Mouse (Mus musculus): ENCODE results near the gene Alkbh3. TPM values are rescaled to one million over a fixed set of nuclear protein-coding genes. Genes with fewer than 3 reads are reported as not detected.

Alkbh3 gene
- total RNA-seq, 1 experiment: 41.5 TPM

DNA sequence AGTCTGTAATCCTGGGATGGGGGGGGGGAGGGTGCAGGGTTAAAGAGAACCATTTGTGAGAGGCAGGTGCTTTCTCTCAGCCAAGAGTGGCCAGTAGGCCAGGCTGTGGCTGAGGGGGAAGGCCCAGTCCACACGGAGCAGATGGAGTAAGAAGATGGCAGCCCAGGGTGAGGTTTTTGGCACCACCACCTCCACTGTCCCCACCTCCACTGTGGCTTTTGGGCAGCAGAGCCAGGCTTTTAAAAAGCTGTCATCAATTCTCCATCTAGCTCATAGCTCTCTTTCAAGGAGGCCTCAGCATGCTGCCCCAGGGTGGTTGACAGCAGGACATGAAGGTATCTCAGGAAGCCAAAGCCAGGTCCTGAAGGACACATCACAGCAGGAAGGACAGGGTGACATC is 46.8 kb downstream of the Alkbh3 start:
- no peak for TF ChIP-seq ZNF384 (IDR thresholded peaks at IDR 0.05; ENCODE audit: low read depth, low read length)
- no peak for TF ChIP-seq ZC3H11A (IDR thresholded peaks at IDR 0.05; ENCODE audit: borderline replicate concordance, low read depth, low read length)
- no peak for TF ChIP-seq CHD2 (IDR thresholded peaks at IDR 0.05; ENCODE audit: low read depth, low read length)
- no peak for TF ChIP-seq HCFC1 (IDR thresholded peaks at IDR 0.05; ENCODE audit: borderline replicate concordance, insufficient read depth, low read length)
- no peak for TF ChIP-seq MAFK (IDR thresholded peaks at IDR 0.05; ENCODE audit: insufficient read depth, low read depth, low read length)
- Histone ChIP-seq H3K27ac (ENCODE audit: insufficient read depth, low read depth, low read length, poor library complexity, severe bottlenecking) (no peak overlapping the region), H3K9ac (ENCODE audit: insufficient read depth, low read depth, low read length, poor library complexity, severe bottlenecking) (no peak overlapping the region), H3K36me3 (ENCODE audit: control insufficient read depth, insufficient read depth, low read length, poor library complexity, severe bottlenecking) (no peaks in the 10 kb centered on the region), H3K4me3 (ENCODE audit: insufficient read depth in 1 of 2, low read depth in 1 of 2, low read length in 2 of 2, poor library complexity in 1 of 2, severe bottlenecking in 1 of 2) (no peak overlapping the region), H3K4me1 (ENCODE audit: control insufficient read depth in 2 of 2, insufficient read depth in 2 of 2, low read length in 2 of 2, poor library complexity in 1 of 2) (peaks cover 0 to 3% of the 10 kb centered on the region in 2 experiments; a peak in 1 of 4 replicates), H3K9me3 (ENCODE audit: control insufficient read depth, insufficient read depth, low read depth, low read length) (no peaks in the 10 kb centered on the region)
- in situ Hi-C loops (cut with MboI; ENCODE audit: low sequenced_read_pairs in 2 of 2, unreplicated experiment in 2 of 2): no loop called here
- DNase-seq (ENCODE audit: low read depth, low spot score): no peak

DNA sequence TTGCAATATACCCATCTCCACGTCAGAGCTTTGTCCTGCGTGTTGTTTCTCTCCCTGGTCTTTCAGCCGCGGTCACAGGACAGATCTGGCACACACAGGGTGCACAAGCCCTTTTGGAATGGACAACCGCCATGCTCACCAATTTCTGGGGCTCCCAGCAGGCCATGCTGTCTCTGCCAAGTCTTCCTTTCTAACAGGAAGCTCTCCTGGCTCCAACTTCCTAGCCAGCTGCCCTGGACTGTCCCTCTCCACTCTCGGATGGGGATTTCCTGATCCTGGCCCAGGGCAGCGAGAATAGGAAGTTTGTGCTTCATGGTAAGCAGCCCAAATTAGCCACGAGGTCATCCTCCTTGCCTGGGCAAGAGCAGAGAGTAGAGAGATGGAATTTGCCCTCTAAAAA is 48.9 kb downstream of the Alkbh3 start:
- in situ Hi-C loops (cut with MboI; ENCODE audit: low sequenced_read_pairs in 2 of 2, unreplicated experiment in 2 of 2): no loop called here
- Histone ChIP-seq H3K27ac (ENCODE audit: insufficient read depth, low read depth, low read length, poor library complexity, severe bottlenecking) (no peak overlapping the region), H3K9me3 (ENCODE audit: control insufficient read depth, insufficient read depth, low read depth, low read length) (no peaks in the 10 kb centered on the region), H3K4me3 (ENCODE audit: insufficient read depth in 1 of 2, low read depth in 1 of 2, low read length in 2 of 2, poor library complexity in 1 of 2, severe bottlenecking in 1 of 2) (no peak overlapping the region), H3K4me1 (ENCODE audit: control insufficient read depth in 2 of 2, insufficient read depth in 2 of 2, low read length in 2 of 2, poor library complexity in 1 of 2) (peaks cover 0 to 3% of the 10 kb centered on the region in 2 experiments; a peak in 1 of 4 replicates), H3K36me3 (ENCODE audit: control insufficient read depth, insufficient read depth, low read length, poor library complexity, severe bottlenecking) (no peaks in the 10 kb centered on the region), H3K9ac (ENCODE audit: insufficient read depth, low read depth, low read length, poor library complexity, severe bottlenecking) (no peak overlapping the region)
- no peak for TF ChIP-seq ZC3H11A (IDR thresholded peaks at IDR 0.05; ENCODE audit: borderline replicate concordance, low read depth, low read length)
- DNase-seq (ENCODE audit: low read depth, low spot score): no peak

DNA sequence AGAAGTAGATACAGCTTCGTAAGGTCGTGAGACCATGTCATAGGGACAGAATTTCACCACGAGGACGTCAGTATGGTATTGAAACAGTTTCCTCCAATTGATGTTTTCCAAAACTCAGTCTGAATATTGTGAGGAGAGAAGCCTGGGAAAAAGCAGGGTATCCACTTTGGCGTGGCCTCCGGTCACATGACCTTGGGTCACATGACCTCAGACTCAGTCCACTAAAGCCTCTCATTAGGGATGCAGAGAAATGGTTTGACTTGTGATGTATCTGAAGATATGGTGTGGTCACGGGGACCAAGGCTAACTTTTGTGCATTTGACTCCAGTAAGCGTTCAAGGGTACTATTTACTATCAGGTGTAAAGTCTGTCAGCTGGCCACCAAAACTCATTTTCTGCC is 51.3 kb downstream of the Alkbh3 start:
- no peak for DNase-seq (ENCODE audit: low read depth, low spot score)
- H3K4me1 ChIP-seq (ENCODE audit: control insufficient read depth in 2 of 2, insufficient read depth in 2 of 2, low read length in 2 of 2, poor library complexity in 1 of 2): peaks cover 0 to 4% of the 10 kb centered on the region in 2 experiments; a peak in 2 of 4 replicates
- no peak overlapping the region for H3K27ac ChIP-seq (ENCODE audit: insufficient read depth, low read depth, low read length, poor library complexity, severe bottlenecking)
- H3K4me3 ChIP-seq (ENCODE audit: insufficient read depth in 1 of 2, low read depth in 1 of 2, low read length in 2 of 2, poor library complexity in 1 of 2, severe bottlenecking in 1 of 2): no peak overlapping the region
- in situ Hi-C loops (cut with MboI; ENCODE audit: low sequenced_read_pairs in 2 of 2, unreplicated experiment in 2 of 2): no loop called here
- H3K9ac ChIP-seq (ENCODE audit: insufficient read depth, low read depth, low read length, poor library complexity, severe bottlenecking): no peak overlapping the region
- TF ChIP-seq HCFC1 (IDR thresholded peaks at IDR 0.05; ENCODE audit: borderline replicate concordance, insufficient read depth, low read length): no peak
- no peak for TF ChIP-seq ZC3H11A (IDR thresholded peaks at IDR 0.05; ENCODE audit: borderline replicate concordance, low read depth, low read length)
- TF ChIP-seq ZNF384 (IDR thresholded peaks at IDR 0.05; ENCODE audit: low read depth, low read length): no peak
- TF ChIP-seq CHD2 (IDR thresholded peaks at IDR 0.05; ENCODE audit: low read depth, low read length): no peak
- no peak for TF ChIP-seq MAFK (IDR thresholded peaks at IDR 0.05; ENCODE audit: insufficient read depth, low read depth, low read length)
- H3K36me3 ChIP-seq (ENCODE audit: control insufficient read depth, insufficient read depth, low read length, poor library complexity, severe bottlenecking): no peaks in the 10 kb centered on the region
- no peaks in the 10 kb centered on the region for H3K9me3 ChIP-seq (ENCODE audit: control insufficient read depth, insufficient read depth, low read depth, low read length)

DNA sequence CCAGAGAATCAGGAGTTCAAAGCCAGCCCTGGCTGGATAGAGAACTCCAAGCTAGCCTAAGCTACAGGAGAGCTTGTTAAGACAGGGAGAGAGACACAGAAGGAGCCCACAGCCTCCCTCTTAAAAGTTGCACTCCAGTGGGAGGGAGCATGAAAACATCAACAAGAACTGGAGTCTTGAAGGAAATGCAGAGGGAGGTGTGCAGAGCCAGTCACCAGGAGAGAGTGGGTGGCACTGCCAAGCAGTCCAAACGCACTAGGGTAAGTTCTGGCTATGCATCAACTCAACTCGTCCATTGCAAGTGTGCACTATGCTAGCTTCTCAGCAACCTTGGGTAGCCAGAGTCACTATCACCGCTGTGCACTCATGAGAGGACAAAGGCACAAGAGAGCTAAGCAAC is 52.4 kb downstream of the Alkbh3 start:
- in situ Hi-C loops (cut with MboI; ENCODE audit: low sequenced_read_pairs in 2 of 2, unreplicated experiment in 2 of 2): no loop called here
- Histone ChIP-seq H3K9ac (ENCODE audit: insufficient read depth, low read depth, low read length, poor library complexity, severe bottlenecking) (no peak overlapping the region), H3K4me1 (ENCODE audit: control insufficient read depth in 2 of 2, insufficient read depth in 2 of 2, low read length in 2 of 2, poor library complexity in 1 of 2) (peaks cover 0 to 4% of the 10 kb centered on the region in 2 experiments; a peak in 2 of 4 replicates), H3K27ac (ENCODE audit: insufficient read depth, low read depth, low read length, poor library complexity, severe bottlenecking) (no peak overlapping the region), H3K9me3 (ENCODE audit: control insufficient read depth, insufficient read depth, low read depth, low read length) (no peaks in the 10 kb centered on the region), H3K4me3 (ENCODE audit: insufficient read depth in 1 of 2, low read depth in 1 of 2, low read length in 2 of 2, poor library complexity in 1 of 2, severe bottlenecking in 1 of 2) (no peak overlapping the region), H3K36me3 (ENCODE audit: control insufficient read depth, insufficient read depth, low read length, poor library complexity, severe bottlenecking) (no peaks in the 10 kb centered on the region)
- TF ChIP-seq ZC3H11A (IDR thresholded peaks at IDR 0.05; ENCODE audit: borderline replicate concordance, low read depth, low read length) (no peak), HCFC1 (IDR thresholded peaks at IDR 0.05; ENCODE audit: borderline replicate concordance, insufficient read depth, low read length) (no peak), CHD2 (IDR thresholded peaks at IDR 0.05; ENCODE audit: low read depth, low read length) (no peak), ZNF384 (IDR thresholded peaks at IDR 0.05; ENCODE audit: low read depth, low read length) (no peak), MAFK (IDR thresholded peaks at IDR 0.05; ENCODE audit: insufficient read depth, low read depth, low read length) (no peak)
- DNase-seq (ENCODE audit: low read depth, low spot score): no peak

DNA sequence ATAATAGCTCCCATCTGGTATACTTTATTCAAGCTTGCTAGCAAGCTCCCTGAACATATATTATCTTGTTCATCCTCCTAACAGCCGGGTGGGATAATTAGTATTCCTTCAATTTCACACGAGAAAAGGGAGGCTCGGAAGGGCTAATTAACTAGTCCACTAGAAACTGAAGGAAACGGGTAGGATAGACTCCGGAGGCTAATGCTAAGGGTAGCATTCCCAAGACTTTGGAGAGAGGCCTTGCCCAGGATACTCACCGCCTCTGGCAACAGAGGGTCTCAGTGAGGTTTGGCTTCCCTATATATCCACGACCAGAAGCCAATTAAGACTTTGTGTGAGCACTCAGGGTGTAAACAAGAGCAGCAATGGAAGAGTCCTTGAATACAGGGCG is 52.8 kb downstream of the Alkbh3 start:
- no peaks in the 10 kb centered on the region for H3K36me3 ChIP-seq (ENCODE audit: control insufficient read depth, insufficient read depth, low read length, poor library complexity, severe bottlenecking)
- H3K9ac ChIP-seq (ENCODE audit: insufficient read depth, low read depth, low read length, poor library complexity, severe bottlenecking): no peak overlapping the region
- peaks cover 0 to 4% of the 10 kb centered on the region in 2 experiments; a peak in 2 of 4 replicates for H3K4me1 ChIP-seq (ENCODE audit: control insufficient read depth in 2 of 2, insufficient read depth in 2 of 2, low read length in 2 of 2, poor library complexity in 1 of 2)
- H3K27ac ChIP-seq (ENCODE audit: insufficient read depth, low read depth, low read length, poor library complexity, severe bottlenecking): no peak overlapping the region
- in situ Hi-C loops (cut with MboI; ENCODE audit: low sequenced_read_pairs in 2 of 2, unreplicated experiment in 2 of 2): no loop called here
- no peak for DNase-seq (ENCODE audit: low read depth, low spot score)
- no peak for TF ChIP-seq ZNF384 (IDR thresholded peaks at IDR 0.05; ENCODE audit: low read depth, low read length)
- no peak for TF ChIP-seq MAFK (IDR thresholded peaks at IDR 0.05; ENCODE audit: insufficient read depth, low read depth, low read length)
- TF ChIP-seq HCFC1 (IDR thresholded peaks at IDR 0.05; ENCODE audit: borderline replicate concordance, insufficient read depth, low read length): no peak
- TF ChIP-seq CHD2 (IDR thresholded peaks at IDR 0.05; ENCODE audit: low read depth, low read length): no peak
- no peak for TF ChIP-seq ZC3H11A (IDR thresholded peaks at IDR 0.05; ENCODE audit: borderline replicate concordance, low read depth, low read length)
- H3K4me3 ChIP-seq (ENCODE audit: insufficient read depth in 1 of 2, low read depth in 1 of 2, low read length in 2 of 2, poor library complexity in 1 of 2, severe bottlenecking in 1 of 2): no peak overlapping the region
- H3K9me3 ChIP-seq (ENCODE audit: control insufficient read depth, insufficient read depth, low read depth, low read length): no peaks in the 10 kb centered on the region
